Mouse (Mus musculus): ENCODE results near the gene Met. TPM values are rescaled to one million over a fixed set of nuclear protein-coding genes. Genes with fewer than 3 reads are reported as not detected.

Met gene
- polyA plus RNA-seq, 1 experiment from 2014 or later = 5.4 TPM

DNA sequence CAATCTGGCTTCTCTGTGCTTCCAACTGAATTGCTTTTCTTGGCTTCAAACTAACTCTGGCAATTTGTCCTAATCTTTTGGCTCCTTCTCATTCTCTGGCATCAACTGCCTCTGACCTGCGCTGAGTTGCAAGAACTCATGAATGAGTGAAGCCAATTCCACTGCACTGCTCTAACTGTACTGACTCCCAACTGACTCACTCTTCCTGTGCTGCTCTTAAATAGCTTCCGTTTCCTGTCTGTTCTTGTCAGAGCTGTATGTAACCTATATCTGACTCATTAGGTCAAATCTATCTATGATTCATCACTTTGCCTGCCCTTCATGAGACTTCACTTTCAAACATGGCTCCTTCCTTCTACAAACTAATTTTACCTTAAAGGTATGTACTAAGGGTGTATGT, 130.4 kb downstream of the Met start:
- H3K4me1 ChIP-seq (ENCODE audit: control insufficient read depth, insufficient read depth, low read length) = no peaks in the 10 kb centered on the region
- H3K4me2 ChIP-seq (ENCODE audit: low read depth) = no peak overlapping the region
- H3K27ac ChIP-seq (ENCODE audit: low read depth, low read length) = no peak overlapping the region
- no peak for ATAC-seq (ENCODE audit: insufficient read depth, low FRiP score, low TSS enrichment)
- no peaks in the 10 kb centered on the region for H3K9me3 ChIP-seq (ENCODE audit: control insufficient read depth, low read length)
- H3K4me3 ChIP-seq (ENCODE audit: low read depth, low read length) = no peak overlapping the region
- WGBS = 95% methylated on average over 2 of the region's 2 CpGs
- H3K27me3 ChIP-seq (ENCODE audit: control insufficient read depth, insufficient read depth, low read length) = no peaks in the 10 kb centered on the region
- no peak overlapping the region for H3K9ac ChIP-seq (ENCODE audit: low read length)
- H3K36me3 ChIP-seq (ENCODE audit: control insufficient read depth, insufficient read depth, low read length) = no peaks in the 10 kb centered on the region
- no peak for DNase-seq (ENCODE audit: low spot score)

DNA sequence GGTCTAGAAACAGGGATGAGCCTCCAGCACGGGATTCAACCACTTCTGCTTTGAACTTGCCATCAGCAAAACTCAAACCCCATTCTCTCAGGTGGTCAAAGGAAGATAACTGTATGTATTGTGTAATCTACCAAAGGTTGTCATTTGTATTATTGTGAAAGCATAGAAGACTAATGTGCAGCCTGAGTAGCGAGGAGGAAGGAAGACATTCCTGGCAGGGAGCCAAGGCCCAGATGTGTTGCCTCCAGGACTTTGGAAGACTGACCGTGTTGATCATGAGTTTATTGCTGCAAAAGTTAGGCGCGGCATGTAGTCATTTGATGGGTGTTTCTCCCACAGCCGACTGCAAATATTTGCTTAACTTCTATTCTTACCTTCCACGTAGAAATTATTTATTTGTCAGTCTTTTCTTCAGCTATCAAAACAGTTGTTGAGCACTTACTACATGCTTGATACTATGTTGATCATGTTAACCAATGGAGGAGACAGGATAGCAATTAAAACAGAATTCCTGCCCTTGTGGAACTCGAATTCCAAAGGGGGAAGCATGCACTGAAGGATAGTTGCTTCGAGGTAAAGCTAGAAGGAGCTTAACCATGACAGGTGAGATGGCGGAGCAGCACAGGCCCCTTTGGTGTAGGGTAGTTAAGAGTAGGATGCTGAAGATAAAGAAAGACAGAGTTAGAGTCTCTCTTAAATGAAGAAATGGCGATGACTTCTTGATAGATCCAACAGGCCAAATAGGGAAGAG, 132.3 kb downstream of the Met start:
- DNase-seq (ENCODE audit: low spot score) (no peak), ATAC-seq (ENCODE audit: insufficient read depth, low FRiP score, low TSS enrichment) (no peak)
- no peak overlapping the region for H3K4me3 ChIP-seq (ENCODE audit: low read depth, low read length)
- no peaks in the 10 kb centered on the region for H3K9me3 ChIP-seq (ENCODE audit: control insufficient read depth, low read length)
- no peaks in the 10 kb centered on the region for H3K4me1 ChIP-seq (ENCODE audit: control insufficient read depth, insufficient read depth, low read length)
- 85% methylated on average over 11 of the region's 11 CpGs for WGBS
- H3K4me2 ChIP-seq (ENCODE audit: low read depth) = no peak overlapping the region
- no peaks in the 10 kb centered on the region for H3K27me3 ChIP-seq (ENCODE audit: control insufficient read depth, insufficient read depth, low read length)
- H3K9ac ChIP-seq (ENCODE audit: low read length) = no peak overlapping the region
- no peaks in the 10 kb centered on the region for H3K36me3 ChIP-seq (ENCODE audit: control insufficient read depth, insufficient read depth, low read length)
- H3K27ac ChIP-seq (ENCODE audit: low read depth, low read length) = no peak overlapping the region

DNA sequence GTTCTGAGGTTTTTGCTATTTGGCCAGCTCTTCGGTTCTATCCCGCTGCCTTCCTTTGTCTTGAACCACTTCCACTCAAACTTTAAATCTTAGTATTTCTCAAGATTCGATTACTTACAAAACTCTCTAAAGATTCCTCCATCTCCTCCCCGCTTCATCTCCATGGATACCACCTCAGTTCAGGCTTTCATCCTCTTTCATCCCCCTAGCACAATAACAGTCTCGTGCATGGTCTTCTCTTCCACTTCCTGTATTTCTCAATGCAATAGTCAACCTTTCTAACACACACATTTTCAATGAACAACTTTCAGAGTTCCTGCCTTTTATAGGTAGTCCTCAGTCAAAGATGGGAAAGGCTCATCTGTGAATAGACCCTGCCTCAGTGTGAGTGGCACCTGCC, 135.8 kb downstream of the Met start:
- Histone ChIP-seq H3K27me3 (ENCODE audit: control insufficient read depth, insufficient read depth, low read length) (no peaks in the 10 kb centered on the region), H3K36me3 (ENCODE audit: control insufficient read depth, insufficient read depth, low read length) (no peaks in the 10 kb centered on the region), H3K4me1 (ENCODE audit: control insufficient read depth, insufficient read depth, low read length) (no peaks in the 10 kb centered on the region), H3K9me3 (ENCODE audit: control insufficient read depth, low read length) (no peaks in the 10 kb centered on the region), H3K4me2 (ENCODE audit: low read depth) (no peak overlapping the region), H3K27ac (ENCODE audit: low read depth, low read length) (no peak overlapping the region), H3K4me3 (ENCODE audit: low read depth, low read length) (no peak overlapping the region), H3K9ac (ENCODE audit: low read length) (no peak overlapping the region)
- DNase-seq (ENCODE audit: low spot score) (no peak), ATAC-seq (ENCODE audit: insufficient read depth, low FRiP score, low TSS enrichment) (no peak)
- WGBS = 89% methylated on average over 5 of the region's 5 CpGs

DNA sequence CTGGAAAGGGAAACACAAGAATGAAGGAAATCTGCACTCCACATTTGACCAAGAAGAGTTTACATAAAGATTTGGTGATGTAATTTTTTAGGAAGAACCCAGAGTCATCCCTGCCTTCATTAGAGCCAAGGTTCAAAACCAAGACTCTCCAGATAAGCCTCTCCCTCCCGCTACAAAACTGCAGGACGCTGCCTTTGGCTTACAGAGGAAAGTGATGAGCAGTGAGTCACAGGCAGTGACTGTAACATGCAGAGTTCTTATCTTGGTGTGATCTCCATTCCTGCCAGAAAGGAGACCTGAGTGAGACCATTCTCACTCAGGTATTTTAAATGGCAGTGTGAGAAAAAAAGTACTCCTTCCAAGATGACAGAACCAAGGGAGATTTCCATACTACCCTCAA, 137.9 kb downstream of the Met start:
- Histone ChIP-seq H3K9ac (ENCODE audit: low read length) (no peak overlapping the region), H3K4me1 (ENCODE audit: control insufficient read depth, insufficient read depth, low read length) (no peaks in the 10 kb centered on the region), H3K4me2 (ENCODE audit: low read depth) (no peak overlapping the region), H3K9me3 (ENCODE audit: control insufficient read depth, low read length) (no peaks in the 10 kb centered on the region), H3K27me3 (ENCODE audit: control insufficient read depth, insufficient read depth, low read length) (no peaks in the 10 kb centered on the region), H3K27ac (ENCODE audit: low read depth, low read length) (no peak overlapping the region), H3K4me3 (ENCODE audit: low read depth, low read length) (no peak overlapping the region), H3K36me3 (ENCODE audit: control insufficient read depth, insufficient read depth, low read length) (no peaks in the 10 kb centered on the region)
- WGBS = 77% methylated on average over 2 of the region's 2 CpGs
- ATAC-seq (ENCODE audit: insufficient read depth, low FRiP score, low TSS enrichment) (no peak), DNase-seq (ENCODE audit: low spot score) (no peak)

DNA sequence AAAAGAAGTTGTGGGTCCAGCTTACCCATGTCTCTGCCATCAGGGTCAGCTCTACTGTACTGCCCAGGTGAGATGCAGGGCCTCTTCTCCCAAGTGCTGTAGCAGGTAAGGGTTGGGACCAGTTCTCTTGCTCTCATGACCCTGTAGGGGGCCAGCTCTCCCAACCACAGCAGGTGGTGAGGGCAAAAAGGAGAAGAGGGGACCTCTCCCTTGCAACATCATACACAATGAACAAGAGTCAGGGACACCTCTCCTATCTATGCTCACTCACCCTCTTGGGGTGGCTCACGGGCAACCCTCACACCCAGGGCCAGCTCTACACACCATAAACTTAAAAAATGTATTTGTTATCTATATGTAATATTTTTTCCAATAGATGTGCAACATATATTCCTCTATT, 143.3 kb downstream of the Met start:
- Histone ChIP-seq H3K36me3 (ENCODE audit: control insufficient read depth, insufficient read depth, low read length) (no peaks in the 10 kb centered on the region), H3K4me2 (ENCODE audit: low read depth) (no peak overlapping the region), H3K27ac (ENCODE audit: low read depth, low read length) (no peak overlapping the region), H3K9ac (ENCODE audit: low read length) (no peak overlapping the region), H3K4me1 (ENCODE audit: control insufficient read depth, insufficient read depth, low read length) (no peaks in the 10 kb centered on the region), H3K27me3 (ENCODE audit: control insufficient read depth, insufficient read depth, low read length) (no peaks in the 10 kb centered on the region), H3K9me3 (ENCODE audit: control insufficient read depth, low read length) (no peaks in the 10 kb centered on the region), H3K4me3 (ENCODE audit: low read depth, low read length) (no peak overlapping the region)
- ATAC-seq (ENCODE audit: insufficient read depth, low FRiP score, low TSS enrichment) (no peak), DNase-seq (ENCODE audit: low spot score) (no peak)
- WGBS = 92% methylated on average over 1 of the region's 1 CpGs

DNA sequence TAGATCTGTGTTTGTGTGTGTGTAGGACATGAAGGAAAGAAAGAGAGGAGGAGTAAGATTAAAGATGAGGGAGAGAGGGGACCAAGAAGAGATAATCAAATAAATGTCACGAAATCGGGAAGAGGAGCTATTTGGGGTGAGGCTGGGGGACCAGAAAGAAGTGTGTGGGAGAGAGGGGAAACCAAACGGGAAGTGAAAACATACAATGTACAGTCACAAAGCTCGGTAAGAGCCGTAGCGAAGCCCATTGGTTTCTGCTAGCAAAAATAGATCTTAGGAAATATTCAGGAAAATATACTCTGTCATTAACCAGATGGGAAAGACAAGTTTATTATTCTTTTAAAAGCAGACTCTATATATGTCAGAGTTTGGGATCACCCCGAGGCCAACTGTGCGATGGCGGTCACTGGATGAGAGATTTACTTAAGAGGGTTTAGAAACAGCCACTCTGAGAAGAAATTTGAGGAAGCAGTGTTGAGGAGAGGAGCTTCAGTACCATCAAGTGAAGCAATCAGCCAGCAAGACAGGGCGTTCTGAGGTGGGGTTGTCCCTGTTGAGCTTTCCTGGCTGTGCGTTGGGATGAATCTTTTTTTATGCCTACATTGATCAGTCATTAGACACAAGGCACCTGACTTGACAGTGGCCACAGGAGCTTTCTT, 147.9 kb downstream of the Met start:
- WGBS = 88% methylated on average over 11 of the region's 11 CpGs
- Histone ChIP-seq H3K4me3 (ENCODE audit: low read depth, low read length) (no peak overlapping the region), H3K36me3 (ENCODE audit: control insufficient read depth, insufficient read depth, low read length) (no peaks in the 10 kb centered on the region), H3K27ac (ENCODE audit: low read depth, low read length) (no peak overlapping the region), H3K27me3 (ENCODE audit: control insufficient read depth, insufficient read depth, low read length) (no peaks in the 10 kb centered on the region), H3K4me2 (ENCODE audit: low read depth) (no peak overlapping the region), H3K9ac (ENCODE audit: low read length) (no peak overlapping the region), H3K9me3 (ENCODE audit: control insufficient read depth, low read length) (no peaks in the 10 kb centered on the region), H3K4me1 (ENCODE audit: control insufficient read depth, insufficient read depth, low read length) (no peaks in the 10 kb centered on the region)
- no peak for ATAC-seq (ENCODE audit: insufficient read depth, low FRiP score, low TSS enrichment)
- DNase-seq (ENCODE audit: low spot score) = no peak

DNA sequence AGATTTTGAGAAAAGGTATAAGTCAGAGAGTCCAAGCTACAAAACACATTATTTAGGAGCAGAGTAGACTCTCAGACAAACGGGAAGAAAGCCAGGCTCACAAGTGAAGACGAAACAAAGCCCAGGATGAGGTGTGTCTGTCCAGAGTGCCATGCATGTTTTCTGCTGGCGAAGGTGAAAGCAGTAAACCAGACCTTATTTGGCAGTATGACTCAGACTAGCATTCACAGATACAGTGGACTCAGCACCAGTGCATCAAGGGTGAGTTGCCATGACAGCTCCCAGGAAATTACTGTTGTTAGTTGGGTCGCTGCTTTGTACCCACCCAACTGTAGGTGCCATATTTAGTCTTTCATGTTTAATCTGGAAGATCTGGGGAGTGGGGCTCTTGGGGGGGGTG, 149.1 kb downstream of the Met start:
- no peaks in the 10 kb centered on the region for H3K27me3 ChIP-seq (ENCODE audit: control insufficient read depth, insufficient read depth, low read length)
- no peaks in the 10 kb centered on the region for H3K36me3 ChIP-seq (ENCODE audit: control insufficient read depth, insufficient read depth, low read length)
- H3K4me2 ChIP-seq (ENCODE audit: low read depth) = no peak overlapping the region
- H3K4me1 ChIP-seq (ENCODE audit: control insufficient read depth, insufficient read depth, low read length) = no peaks in the 10 kb centered on the region
- no peak for ATAC-seq (ENCODE audit: insufficient read depth, low FRiP score, low TSS enrichment)
- no peak for DNase-seq (ENCODE audit: low spot score)
- WGBS = 83% methylated on average over 4 of the region's 4 CpGs
- no peak overlapping the region for H3K9ac ChIP-seq (ENCODE audit: low read length)
- H3K27ac ChIP-seq (ENCODE audit: low read depth, low read length) = no peak overlapping the region
- H3K9me3 ChIP-seq (ENCODE audit: control insufficient read depth, low read length) = no peaks in the 10 kb centered on the region
- H3K4me3 ChIP-seq (ENCODE audit: low read depth, low read length) = no peak overlapping the region

DNA sequence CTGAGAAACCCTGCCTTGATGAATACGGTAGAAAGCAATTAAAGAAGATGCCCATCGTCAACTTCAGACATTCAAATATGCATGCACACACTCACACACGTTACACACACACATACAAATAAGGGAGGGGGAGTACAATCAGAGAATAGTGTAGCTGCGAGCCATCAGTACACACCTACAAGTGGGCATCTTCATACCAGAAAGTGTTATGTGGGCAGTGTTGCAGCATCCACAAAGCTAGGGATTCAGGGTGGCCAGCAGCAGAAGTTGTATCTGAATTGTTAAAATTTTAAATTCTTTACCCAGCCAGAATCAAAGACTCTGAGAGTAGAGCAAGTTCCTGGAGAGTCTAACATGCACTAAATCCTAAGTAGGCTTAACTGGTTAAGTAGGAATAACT, 157.2 kb downstream of the Met start:
- whole genome bisulfite sequencing = 84% methylated on average over 4 of the region's 4 CpGs
- Histone ChIP-seq H3K27me3 (ENCODE audit: control insufficient read depth, insufficient read depth, low read length) (no peaks in the 10 kb centered on the region), H3K36me3 (ENCODE audit: control insufficient read depth, insufficient read depth, low read length) (no peaks in the 10 kb centered on the region), H3K4me1 (ENCODE audit: control insufficient read depth, insufficient read depth, low read length) (no peaks in the 10 kb centered on the region), H3K4me2 (ENCODE audit: low read depth) (no peak overlapping the region), H3K4me3 (ENCODE audit: low read depth, low read length) (no peak overlapping the region), H3K9me3 (ENCODE audit: control insufficient read depth, low read length) (no peaks in the 10 kb centered on the region), H3K27ac (ENCODE audit: low read depth, low read length) (no peak overlapping the region), H3K9ac (ENCODE audit: low read length) (no peak overlapping the region)
- ATAC-seq (ENCODE audit: insufficient read depth, low FRiP score, low TSS enrichment) = no peak
- no peak for DNase-seq (ENCODE audit: low spot score)

DNA sequence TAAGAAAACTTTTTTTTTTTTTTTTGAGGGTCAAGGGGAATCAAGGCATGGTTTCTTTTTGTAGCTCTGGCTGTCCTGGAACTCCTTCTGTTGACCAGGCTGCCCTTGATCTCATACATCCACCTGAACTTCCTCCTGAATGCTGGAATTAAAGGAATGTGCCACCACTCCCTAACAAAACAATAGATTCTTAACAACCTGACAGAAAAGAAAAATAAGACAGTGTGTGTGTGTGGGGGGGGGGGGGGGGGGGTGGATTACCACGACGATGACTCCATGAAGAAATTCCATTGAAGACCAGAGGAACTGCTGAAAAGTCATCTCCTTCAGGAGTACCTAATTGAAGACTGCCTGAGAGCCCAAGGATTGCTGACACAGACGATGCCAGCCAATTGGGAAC, 157.8 kb downstream of the Met start:
- Histone ChIP-seq H3K4me2 (ENCODE audit: low read depth) (no peak overlapping the region), H3K4me3 (ENCODE audit: low read depth, low read length) (no peak overlapping the region), H3K4me1 (ENCODE audit: control insufficient read depth, insufficient read depth, low read length) (no peaks in the 10 kb centered on the region), H3K9me3 (ENCODE audit: control insufficient read depth, low read length) (no peaks in the 10 kb centered on the region), H3K27me3 (ENCODE audit: control insufficient read depth, insufficient read depth, low read length) (no peaks in the 10 kb centered on the region), H3K27ac (ENCODE audit: low read depth, low read length) (no peak overlapping the region), H3K9ac (ENCODE audit: low read length) (no peak overlapping the region), H3K36me3 (ENCODE audit: control insufficient read depth, insufficient read depth, low read length) (no peaks in the 10 kb centered on the region)
- DNase-seq (ENCODE audit: low spot score) (no peak), ATAC-seq (ENCODE audit: insufficient read depth, low FRiP score, low TSS enrichment) (no peak)
- 75% methylated on average over 3 of the region's 3 CpGs for WGBS
